Mouse (Mus musculus) retina, embryonic 14.5 days (tissue): ENCODE data around the gene Ptpa.

Experiments used
- DNase-seq: peaks from one replicate; pipeline ENCODE4 v3.0.0-alpha.2; 2015; ENCODE audit warnings: low spot score

Gene Ptpa

GRCm38 (mm10) chr2:30463904-30464330, 48.1 kb downstream of the Ptpa start:
- peak; percentile 67 for DNase-seq

- DNase-seq, result no peak
Observed at GRCm38 (mm10) chr2:30464411-30464810, 48.6 kb downstream of the Ptpa start.

- no peak for DNase-seq
Observed at GRCm38 (mm10) chr2:30466787-30467186, 50.9 kb downstream of the Ptpa start.

- no peak for DNase-seq
Observed at GRCm38 (mm10) chr2:30469009-30469408, 53.2 kb downstream of the Ptpa start.

- DNase-seq, result peak; percentile 93
Observed at GRCm38 (mm10) chr2:30469796-30470142, 53.9 kb downstream of the Ptpa start.

GRCm38 (mm10) chr2:30470143-30470946, 54.5 kb downstream of the Ptpa start:
- DNase-seq, result peak; percentile 83

GRCm38 (mm10) chr2:30471051-30471450, 55.2 kb downstream of the Ptpa start:
- peak; percentile 50 for DNase-seq

- peak; percentile 84 for DNase-seq
Observed at GRCm38 (mm10) chr2:30471795-30472720, 56.2 kb downstream of the Ptpa start.

GRCm38 (mm10) chr2:30472731-30473351, 57.0 kb downstream of the Ptpa start:
- peak; percentile 58 for DNase-seq

- DNase-seq, result peak; percentile 50
Observed at GRCm38 (mm10) chr2:30473431-30474031, 57.7 kb downstream of the Ptpa start.

GRCm38 (mm10) chr2:30474039-30474438, 58.2 kb downstream of the Ptpa start, which contains the start of gene Ier5l:
Ier5l (minus strand) TSS chr2:30474219.
- peak; percentile 98 for DNase-seq

- no peak for DNase-seq
Observed at GRCm38 (mm10) chr2:30474776-30475175, 58.9 kb downstream of the Ptpa start.

GRCm38 (mm10) chr2:30475457-30475856, 59.6 kb downstream of the Ptpa start:
- no peak for DNase-seq

GRCm38 (mm10) chr2:30476241-30476640, 60.4 kb downstream of the Ptpa start:
- no peak for DNase-seq

GRCm38 (mm10) chr2:30478526-30478925, 62.7 kb downstream of the Ptpa start:
- DNase-seq, result no peak

GRCm38 (mm10) chr2:30487597-30487996, 71.8 kb downstream of the Ptpa start:
- no peak for DNase-seq

GRCm38 (mm10) chr2:30490384-30490783, 74.5 kb downstream of the Ptpa start:
- DNase-seq, result no peak

- DNase-seq, result no peak
Observed at GRCm38 (mm10) chr2:30495000-30495908, 79.4 kb downstream of the Ptpa start.

GRCm38 (mm10) chr2:30495909-30496861, 80.3 kb downstream of the Ptpa start:
- DNase-seq, result peak; percentile 79
